Mouse (Mus musculus) testis, adult 2 months (tissue): Measurements from ENCODE around the gene Snx30. TPM values are rescaled to one million over a fixed set of nuclear protein-coding genes. Genes with fewer than 3 reads are reported as not detected.

Source experiments
- H3K27ac ChIP-seq: fragments of 200-500 bp; 2 replicates; pipeline ENCODE4 v1.5.1; 2012; ENCODE audit warnings: low read depth, low read length; ENCODE audit not compliant: control insufficient read depth, insufficient read depth
- H3K27me3 ChIP-seq: fragments of 200-500 bp; 2 replicates; pipeline ENCODE4 v1.6.1; 2012; ENCODE audit warnings: mild to moderate bottlenecking, low read length, moderate library complexity; ENCODE audit not compliant: control insufficient read depth, insufficient read depth
- H3K36me3 ChIP-seq: fragments of 200-500 bp; 2 replicates; pipeline ENCODE4 v1.6.1; 2012; ENCODE audit warnings: mild to moderate bottlenecking, low read length; ENCODE audit not compliant: control insufficient read depth, insufficient read depth
- H3K4me1 ChIP-seq: fragments of 200-500 bp; 2 replicates; pipeline ENCODE4 v1.6.1; 2012; ENCODE audit warnings: low read length; ENCODE audit not compliant: control insufficient read depth, insufficient read depth
- H3K4me3 ChIP-seq: fragments of 200-500 bp; 2 replicates; pipeline ENCODE4 v1.5.1; 2012; ENCODE audit warnings: low read depth, mild to moderate bottlenecking, low read length, moderate library complexity, mixed read lengths; ENCODE audit not compliant: control insufficient read depth
- CTCF ChIP-seq: fragments of 200-500 bp; IDR thresholded peaks from 2 replicates; pipeline ENCODE4 v1.5.1; 2012; ENCODE audit warnings: low read depth, mild to moderate bottlenecking, inconsistent platforms, low read length, moderate library complexity; ENCODE audit not compliant: control insufficient read depth, insufficient read depth, insufficient replicate concordance
- POLR2A ChIP-seq: fragments of 200-500 bp; IDR thresholded peaks from 2 replicates; pipeline ENCODE4 v1.6.1; 2012; ENCODE audit warnings: low read depth, mild to moderate bottlenecking, inconsistent platforms, low read length, moderate library complexity; ENCODE audit not compliant: control insufficient read depth
- polyA plus RNA-seq: library from polyadenylated mRNA; depleted of rRNA; stranded (reverse); fragments of >200 nt; gene quantifications from 2 replicates; pipeline ENCODE4 v1.2.3, GENCODE M21; 2012

The Snx30 gene
- polyA plus RNA-seq, 1 experiment = 0.57 TPM

- no peak for TF ChIP-seq POLR2A
- TF ChIP-seq CTCF = no peak
Measured at GRCm38 (mm10) chr4:59860431-59860830, 54.8 kb downstream of the Snx30 start.

DNA sequence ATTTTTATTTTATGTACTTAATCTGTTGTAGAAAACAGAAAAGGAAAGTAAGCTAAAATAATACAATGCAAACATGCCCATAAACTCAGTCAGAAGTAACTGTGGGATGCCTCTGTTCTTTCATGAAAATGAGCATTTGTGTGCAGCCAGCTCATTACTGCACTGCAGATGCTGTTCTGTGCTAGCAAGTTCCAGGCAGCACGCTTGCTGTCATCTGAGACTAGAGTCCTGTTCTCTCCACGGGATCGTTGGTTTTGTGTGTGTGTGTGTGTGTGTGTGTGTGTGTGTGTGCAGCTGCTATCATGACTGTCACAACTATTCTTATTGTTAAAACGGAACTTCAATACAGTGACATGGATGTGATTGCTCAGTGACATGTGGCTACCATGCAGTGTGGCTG, 56.2 kb downstream of the Snx30 start:
- Histone ChIP-seq H3K27me3 (no peaks in the 10 kb centered on the region), H3K36me3 (no peaks in the 10 kb centered on the region), H3K4me1 (no peaks in the 10 kb centered on the region), H3K4me3 (no peak overlapping the region), H3K27ac (no peak overlapping the region)
- TF ChIP-seq POLR2A = no peak
- no peak for TF ChIP-seq CTCF

More at GRCm38 (mm10) chr4:59860431-59860830, 54.8 kb downstream of the Snx30 start:
- no peaks in the 10 kb centered on the region for H3K36me3 ChIP-seq
- H3K27me3 ChIP-seq = no peaks in the 10 kb centered on the region
- no peak overlapping the region for H3K4me3 ChIP-seq
- no peak overlapping the region for H3K27ac ChIP-seq
- no peaks in the 10 kb centered on the region for H3K4me1 ChIP-seq

DNA sequence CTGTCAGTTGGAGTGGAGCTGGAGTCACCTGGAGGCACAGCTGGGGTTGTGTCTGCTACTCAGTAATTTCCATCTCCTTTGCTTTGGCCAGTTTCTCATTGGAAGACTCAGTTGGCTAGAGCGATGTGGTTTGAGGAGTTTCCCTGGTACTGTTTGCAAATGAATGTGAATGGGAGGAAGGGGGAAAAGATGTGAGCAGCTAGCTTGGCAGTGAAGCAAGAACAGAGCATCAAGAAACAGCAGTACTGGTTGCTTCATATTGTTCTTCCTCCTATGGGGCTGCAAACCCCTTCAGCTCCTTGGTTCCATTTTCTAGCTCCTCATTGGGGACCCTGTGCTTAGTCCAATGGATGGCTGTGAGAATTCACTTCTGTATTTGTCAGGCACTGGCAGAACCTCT, 56.7 kb downstream of the Snx30 start:
- no peak overlapping the region for H3K27ac ChIP-seq
- no peak overlapping the region for H3K4me3 ChIP-seq
- no peaks in the 10 kb centered on the region for H3K27me3 ChIP-seq
- H3K36me3 ChIP-seq = no peaks in the 10 kb centered on the region
- no peaks in the 10 kb centered on the region for H3K4me1 ChIP-seq
- TF ChIP-seq POLR2A = no peak
- TF ChIP-seq CTCF = no peak

DNA sequence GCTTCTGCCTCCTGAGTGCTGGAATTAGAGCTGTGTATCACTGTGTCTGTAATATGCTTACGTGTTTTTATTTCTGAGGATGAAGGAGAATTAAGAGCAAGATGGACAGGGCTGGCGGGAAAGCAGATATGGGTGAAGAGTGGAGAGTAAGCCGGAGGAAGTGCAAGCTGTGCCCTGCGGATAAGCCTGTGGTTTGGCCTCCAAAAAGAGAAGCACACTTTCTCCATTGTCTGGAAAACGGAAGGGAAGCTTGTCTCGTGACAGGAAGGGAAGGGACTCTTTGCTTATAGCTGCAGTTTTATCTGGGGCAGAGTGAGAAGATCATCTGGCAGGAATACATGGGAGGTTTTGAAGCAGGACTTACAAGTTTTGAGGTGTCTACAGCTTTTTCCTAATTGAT, 58.2 kb downstream of the Snx30 start:
- Histone ChIP-seq H3K36me3 (no peaks in the 10 kb centered on the region), H3K4me3 (no peak overlapping the region), H3K27ac (no peak overlapping the region), H3K27me3 (no peaks in the 10 kb centered on the region), H3K4me1 (no peaks in the 10 kb centered on the region)
- no peak for TF ChIP-seq POLR2A
- TF ChIP-seq CTCF = no peak

DNA sequence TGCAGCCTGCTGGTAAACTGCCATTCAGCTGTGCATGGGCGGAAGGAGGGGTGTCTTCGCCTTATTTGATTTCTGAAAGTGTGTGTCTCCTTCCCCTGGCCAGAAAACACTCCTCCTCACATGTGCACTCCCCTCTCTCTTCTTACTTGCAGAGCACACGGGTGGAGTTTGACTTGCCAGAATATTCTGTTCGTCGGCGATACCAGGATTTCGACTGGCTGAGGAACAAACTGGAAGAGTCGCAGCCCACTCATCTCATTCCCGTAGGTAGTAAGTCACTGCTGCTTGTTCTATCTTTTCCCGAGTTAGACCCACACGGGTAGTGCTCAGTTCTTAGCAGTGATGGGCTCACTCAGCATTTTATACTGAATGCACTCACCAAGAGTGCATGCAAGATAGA, 62.4 kb downstream of the Snx30 start:
- Histone ChIP-seq H3K4me1 (no peaks in the 10 kb centered on the region), H3K36me3 (no peaks in the 10 kb centered on the region), H3K27me3 (no peaks in the 10 kb centered on the region), H3K27ac (no peak overlapping the region), H3K4me3 (no peak overlapping the region)
- TF ChIP-seq POLR2A = no peak
- TF ChIP-seq CTCF = no peak

- no peak for TF ChIP-seq POLR2A
- no peak for TF ChIP-seq CTCF
- H3K4me1 ChIP-seq = no peaks in the 10 kb centered on the region
- H3K4me3 ChIP-seq = no peak overlapping the region
- H3K36me3 ChIP-seq = no peaks in the 10 kb centered on the region
- no peaks in the 10 kb centered on the region for H3K27me3 ChIP-seq
- H3K27ac ChIP-seq = no peak overlapping the region
Measured at GRCm38 (mm10) chr4:59869488-59870057, 63.9 kb downstream of the Snx30 start.

DNA sequence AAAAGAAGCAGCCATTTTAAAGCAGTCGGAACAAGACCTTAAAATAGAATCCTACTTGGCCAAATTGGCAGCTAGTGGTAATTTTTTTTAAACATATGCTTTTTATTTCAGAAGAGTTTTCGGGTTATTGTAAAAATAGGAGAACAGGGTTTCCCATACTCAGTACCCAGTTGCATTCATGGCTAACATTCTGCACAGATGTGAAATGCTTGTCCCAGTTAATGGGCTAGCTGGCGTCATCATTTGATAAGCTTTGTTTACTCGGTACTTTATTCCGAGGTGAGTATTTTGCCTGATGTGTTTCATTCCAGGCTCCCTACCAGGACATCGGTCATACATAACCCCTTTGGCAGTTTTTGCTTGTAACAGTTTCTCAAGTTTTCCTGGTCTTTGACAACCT, 64.8 kb downstream of the Snx30 start:
- no peaks in the 10 kb centered on the region for H3K4me1 ChIP-seq
- H3K27ac ChIP-seq = no peak overlapping the region
- TF ChIP-seq POLR2A (no peak), CTCF (no peak)
- no peaks in the 10 kb centered on the region for H3K27me3 ChIP-seq
- no peaks in the 10 kb centered on the region for H3K36me3 ChIP-seq
- no peak overlapping the region for H3K4me3 ChIP-seq
